Mouse (Mus musculus) midbrain, embryonic 12.5 days (tissue): ENCODE data around the gene Zfp68. TPM values are rescaled to one million over a fixed set of nuclear protein-coding genes. Genes with fewer than 3 reads are reported as not detected.
"Not testable (repeated sequence)": the region's sequence is repeated elsewhere in the genome, so short reads cannot be mapped to it uniquely, and the experiment has no call there.

ENCODE experiments used
- ATAC-seq: fragments of 200-750 bp; cut with Nextera tagmentation; 2 replicates; pipeline ENCODE4 v1.8.0; 2017; ENCODE audit warnings: low read depth, moderate TSS enrichment, moderate library complexity; ENCODE audit not compliant: low FRiP score
- H3K27ac ChIP-seq: fragments of 300-500 bp; sonication (generic); replicated peaks from 2 replicates; pipeline ENCODE4 v1.5.1; 2016; ENCODE audit warnings: mild to moderate bottlenecking
- H3K27me3 ChIP-seq: fragments of 300-500 bp; sonication (generic); 2 replicates; pipeline ENCODE4 v1.6.1; 2016; ENCODE audit warnings: mild to moderate bottlenecking
- H3K36me3 ChIP-seq: fragments of 300-500 bp; sonication (generic); 2 replicates; pipeline ENCODE4 v1.6.1; 2016
- H3K4me1 ChIP-seq: fragments of 300-500 bp; sonication (generic); 2 replicates; pipeline ENCODE4 v1.6.1; 2016
- H3K4me2 ChIP-seq: fragments of 300-500 bp; sonication (generic); replicated peaks from 2 replicates; pipeline ENCODE4 v1.6.1; 2016; ENCODE audit warnings: mild to moderate bottlenecking, moderate library complexity
- H3K4me3 ChIP-seq: fragments of 300-500 bp; sonication (generic); 2 replicates; pipeline ENCODE4 v1.5.1; 2016; ENCODE audit warnings: mild to moderate bottlenecking
- H3K9ac ChIP-seq: fragments of 300-500 bp; sonication (generic); replicated peaks from 2 replicates; pipeline ENCODE4 v1.6.1; 2016; ENCODE audit warnings: mild to moderate bottlenecking, moderate library complexity
- H3K9me3 ChIP-seq: fragments of 300-500 bp; sonication (generic); 2 replicates; pipeline ENCODE4 v1.6.1; 2016; ENCODE audit warnings: mild to moderate bottlenecking
- WGBS: fragments of 180-500 bp; shearing (Covaris S2); methylation state at CpG from one replicate; pipeline ENCODE4 v1.1.7; 2016; 5-methylcytosine and 5-hydroxymethylcytosine counted together
- microRNA-seq: library from miRNA; unstranded; fragments of <30 nt; microRNA quantifications from one replicate; pipeline ENCODE4, GENCODE M21; 2017
- polyA plus RNA-seq: library from polyadenylated mRNA; unstranded; fragments of >200 nt; fragmentation: Nextera tagmentation; extraction: Ambion mirVana; gene quantifications from 2 replicates; pipeline ENCODE4 v1.2.1, GENCODE M21; 2016

Gene Zfp68
- polyA plus RNA-seq, 1 experiment from 2014 or later: 85.2 TPM

- H3K27ac ChIP-seq: no peak overlapping the region
- H3K36me3 ChIP-seq: peaks cover 25% of the 10 kb centered on the region
- no peak overlapping the region for H3K4me2 ChIP-seq
- ATAC-seq: no peak
- H3K27me3 ChIP-seq: no peaks in the 10 kb centered on the region
- peaks cover 20% of the 10 kb centered on the region for H3K9me3 ChIP-seq
- H3K9ac ChIP-seq: no peak overlapping the region
- H3K4me1 ChIP-seq: peaks cover 18% of the 10 kb centered on the region
- 79% methylated on average over 5 of the region's 5 CpGs for WGBS
- no peak overlapping the region for H3K4me3 ChIP-seq
These were observed 1.3 kb upstream of the Zfp68 start for GRCm38 (mm10) chr5:138620836-138621235.

GRCm38 (mm10) chr5:138618353-138618752 lies 1.2 kb downstream of the Zfp68 start:
- Histone ChIP-seq H3K9ac (no peak overlapping the region), H3K4me2 (peak overlapping the region; percentile 48), H3K9me3 (peaks cover 41% of the 10 kb centered on the region), H3K36me3 (peaks cover 49% of the 10 kb centered on the region), H3K4me1 (0 out of 2 replicates have a peak, but pooled peaks cover 3% of the 10 kb centered on the region), H3K27me3 (no peaks in the 10 kb centered on the region), H3K4me3 (peak overlapping the region; percentile 86), H3K27ac (no peak overlapping the region)
- 90% methylated on average over 1 of the region's 1 CpGs for WGBS
- no peak for ATAC-seq

- WGBS: 91% methylated on average over 6 of the region's 6 CpGs
- Histone ChIP-seq H3K9me3 (peaks cover 12% of the 10 kb centered on the region), H3K4me2 (no peak overlapping the region), H3K4me3 (no peak overlapping the region), H3K4me1 (no peaks in the 10 kb centered on the region), H3K27me3 (no peaks in the 10 kb centered on the region), H3K27ac (no peak overlapping the region), H3K9ac (no peak overlapping the region), H3K36me3 (no peaks in the 10 kb centered on the region)
- ATAC-seq: no peak
These were observed 32.2 kb downstream of the Zfp68 start for GRCm38 (mm10) chr5:138587396-138587795.

- WGBS: 58% methylated on average over 4 of the region's 4 CpGs
- ATAC-seq: no peak
- no peaks in the 10 kb centered on the region for H3K36me3 ChIP-seq
- H3K4me2 ChIP-seq: no peak overlapping the region
- H3K9me3 ChIP-seq: no peaks in the 10 kb centered on the region
- H3K27ac ChIP-seq: no peak overlapping the region
- no peak overlapping the region for H3K4me3 ChIP-seq
- no peaks in the 10 kb centered on the region for H3K4me1 ChIP-seq
- no peaks in the 10 kb centered on the region for H3K27me3 ChIP-seq
- no peak overlapping the region for H3K9ac ChIP-seq
These were observed 47.9 kb downstream of the Zfp68 start for GRCm38 (mm10) chr5:138571623-138572022.

GRCm38 (mm10) chr5:138564612-138565011 lies 54.9 kb downstream of the Zfp68 start, which contains the start of gene 1700123K08Rik:
1700123K08Rik (minus strand) TSS chr5:138564712.
- H3K9me3 ChIP-seq, H3K36me3 ChIP-seq, ATAC-seq, H3K27ac ChIP-seq, H3K4me1 ChIP-seq, H3K4me3 ChIP-seq, H3K4me2 ChIP-seq, H3K27me3 ChIP-seq, H3K9ac ChIP-seq: not testable (repeated sequence)
- WGBS: 89% methylated on average over 2 of the region's 2 CpGs

Small RNA genes within 50 kb of the gene (microRNA-seq; reads per million reads assigned to microRNA genes)
- gene Gm24082: not detected

Other genes starting within 250 kb of the Zfp68 start
- gene Zfp157, start 178.3 kb downstream of the Zfp68 start, polyA plus RNA-seq: 64.4 and 70.5 TPM in 2 replicates
- gene 1700123K08Rik, start 55.0 kb downstream of the Zfp68 start, polyA plus RNA-seq: not detected in 2 replicates
- gene A430033K04Rik, start 3.1 kb upstream of the Zfp68 start, polyA plus RNA-seq: 14.9 and 16.8 TPM in 2 replicates
- 26.6 and 31.9 TPM in 2 replicates for gene Fam20c, start 134.8 kb upstream of the Zfp68 start, polyA plus RNA-seq
- gene Gm5294, start 200.3 kb upstream of the Zfp68 start, polyA plus RNA-seq: not detected in 2 replicates